Mouse (Mus musculus) liver, postnatal 0 days (tissue): Measurements from ENCODE around the gene Mog.

Experiments used
- CTCF ChIP-seq: sonication (generic); IDR thresholded peaks from 2 replicates; pipeline ENCODE4 v1.5.1; 2016; ENCODE audit warnings: antibody characterized with exemption, low read depth
- EP300 ChIP-seq: IDR thresholded peaks from 2 replicates; pipeline ENCODE4 v1.6.1; 2016; ENCODE audit warnings: antibody characterized with exemption, low read depth, mild to moderate bottlenecking

DNA sequence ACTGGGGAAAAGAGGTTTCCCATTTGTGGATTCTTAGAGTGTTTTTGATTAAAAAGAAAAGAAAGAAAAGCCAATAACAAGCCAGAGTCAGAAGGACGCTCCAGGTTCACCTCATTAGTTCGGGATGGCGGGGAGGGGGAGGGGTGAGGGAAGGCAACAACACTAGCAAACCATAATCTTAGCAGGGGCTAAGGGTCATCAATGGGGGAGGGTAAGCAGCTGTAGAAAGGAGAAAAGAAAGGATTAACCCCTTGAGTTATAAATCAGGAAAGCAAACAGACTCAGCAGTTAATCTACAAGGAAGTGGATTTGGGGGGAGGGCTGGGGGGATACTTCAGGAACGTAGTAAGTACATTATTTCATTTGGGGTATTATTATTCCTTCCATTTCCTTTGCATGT, 41.4 kb downstream of the Mog start:
- TF ChIP-seq EP300 (no peak), CTCF (no peak)
